Mouse (Mus musculus): ENCODE measurements around the gene 4933407L21Rik. TPM values are rescaled to one million over a fixed set of nuclear protein-coding genes. Genes with fewer than 3 reads are reported as not detected.

4933407L21Rik gene
- polyA plus RNA-seq, 1 experiment from 2014 or later, result 0.04 TPM

DNA sequence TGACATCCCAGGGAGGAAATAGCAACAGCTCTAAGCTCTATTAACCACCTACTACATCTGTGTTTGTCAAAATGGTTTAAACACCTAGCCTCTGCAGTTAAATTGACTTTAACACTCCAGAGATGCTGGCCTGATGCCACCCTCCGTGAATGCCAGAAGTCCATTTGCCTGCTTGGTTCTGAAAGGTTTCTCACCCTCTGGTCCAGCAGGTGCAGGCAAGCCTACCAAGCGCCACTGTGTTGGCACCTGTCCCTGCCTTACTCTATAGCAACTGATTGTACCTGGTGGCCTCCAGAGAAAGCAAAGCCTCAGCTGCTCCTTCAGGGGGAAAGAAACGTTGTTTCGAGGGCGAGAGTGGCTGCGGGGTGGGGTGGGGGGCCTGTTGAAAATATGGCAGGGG, 8.0 kb downstream of the 4933407L21Rik start:
- H3K9ac ChIP-seq, result no peak overlapping the region
- no peaks in the 10 kb centered on the region for H3K9me3 ChIP-seq (replicated peaks)
- no peaks in the 10 kb centered on the region for H3K36me3 ChIP-seq
- WGBS, result 72% methylated on average over 6 of the region's 6 CpGs
- peaks cover 15% of the 10 kb centered on the region for H3K4me1 ChIP-seq (replicated peaks)
- no peak overlapping the region for H3K27ac ChIP-seq
- no peaks in the 10 kb centered on the region for H3K27me3 ChIP-seq
- H3K4me2 ChIP-seq, result no peak overlapping the region
- no peak for ATAC-seq (replicated peaks; ENCODE audit: insufficient number of reproducible peaks, insufficient read depth, low FRiP score, low read depth)
- no peak overlapping the region for H3K4me3 ChIP-seq

DNA sequence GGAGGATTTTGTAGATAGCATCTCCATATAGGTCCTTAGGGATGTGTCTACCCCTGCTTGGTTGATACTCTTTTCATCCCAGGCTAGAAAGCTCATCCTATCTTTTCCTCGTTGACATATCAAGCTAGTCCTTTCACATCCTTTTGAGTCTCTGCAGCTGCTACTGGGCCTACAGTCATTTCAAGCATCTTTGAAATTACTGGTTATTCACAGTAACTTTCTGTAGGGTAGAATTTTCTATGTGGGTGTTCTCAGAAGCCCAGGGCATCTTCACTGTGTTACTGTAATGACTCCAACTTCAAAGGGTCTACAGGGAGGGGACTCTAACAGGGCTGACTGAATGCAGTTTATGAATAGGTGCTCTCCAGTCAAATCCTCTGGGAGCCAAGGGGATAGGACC, 9.0 kb downstream of the 4933407L21Rik start:
- Histone ChIP-seq H3K4me3 (no peak overlapping the region), H3K27ac (no peak overlapping the region), H3K9ac (no peak overlapping the region), H3K36me3 (no peaks in the 10 kb centered on the region), H3K27me3 (no peaks in the 10 kb centered on the region), H3K4me1 (replicated peaks) (peaks cover 15% of the 10 kb centered on the region), H3K4me2 (no peak overlapping the region), H3K9me3 (replicated peaks) (no peaks in the 10 kb centered on the region)
- no peak for ATAC-seq (replicated peaks; ENCODE audit: insufficient number of reproducible peaks, insufficient read depth, low FRiP score, low read depth)
- 62% methylated on average over 1 of the region's 1 CpGs for WGBS

DNA sequence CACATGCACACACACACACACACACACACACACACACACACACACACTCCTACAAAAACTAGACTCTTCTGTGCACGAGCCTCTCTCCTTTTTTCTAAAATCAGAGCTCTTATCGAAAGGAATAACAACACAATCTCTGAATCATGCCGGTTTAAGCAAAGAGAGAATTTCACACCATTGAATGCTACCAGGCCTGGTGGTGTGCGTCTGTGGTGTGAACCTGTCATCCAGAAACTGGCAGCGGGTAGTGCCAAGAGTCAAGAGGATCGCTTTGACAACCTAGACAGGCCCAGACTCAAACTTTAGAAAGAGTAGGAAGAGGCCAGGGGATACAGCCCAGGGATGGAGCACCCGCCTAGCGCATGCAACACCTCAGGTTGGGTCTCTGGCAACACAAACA, 14.0 kb downstream of the 4933407L21Rik start:
- no peak overlapping the region for H3K4me2 ChIP-seq
- no peaks in the 10 kb centered on the region for H3K4me1 ChIP-seq (replicated peaks)
- 67% methylated on average over 8 of the region's 8 CpGs for whole genome bisulfite sequencing
- no peak overlapping the region for H3K27ac ChIP-seq
- no peak for ATAC-seq (replicated peaks; ENCODE audit: insufficient number of reproducible peaks, insufficient read depth, low FRiP score, low read depth)
- H3K36me3 ChIP-seq, result no peaks in the 10 kb centered on the region
- H3K9me3 ChIP-seq (replicated peaks), result no peaks in the 10 kb centered on the region
- no peaks in the 10 kb centered on the region for H3K27me3 ChIP-seq
- H3K4me3 ChIP-seq, result no peak overlapping the region
- H3K9ac ChIP-seq, result no peak overlapping the region

DNA sequence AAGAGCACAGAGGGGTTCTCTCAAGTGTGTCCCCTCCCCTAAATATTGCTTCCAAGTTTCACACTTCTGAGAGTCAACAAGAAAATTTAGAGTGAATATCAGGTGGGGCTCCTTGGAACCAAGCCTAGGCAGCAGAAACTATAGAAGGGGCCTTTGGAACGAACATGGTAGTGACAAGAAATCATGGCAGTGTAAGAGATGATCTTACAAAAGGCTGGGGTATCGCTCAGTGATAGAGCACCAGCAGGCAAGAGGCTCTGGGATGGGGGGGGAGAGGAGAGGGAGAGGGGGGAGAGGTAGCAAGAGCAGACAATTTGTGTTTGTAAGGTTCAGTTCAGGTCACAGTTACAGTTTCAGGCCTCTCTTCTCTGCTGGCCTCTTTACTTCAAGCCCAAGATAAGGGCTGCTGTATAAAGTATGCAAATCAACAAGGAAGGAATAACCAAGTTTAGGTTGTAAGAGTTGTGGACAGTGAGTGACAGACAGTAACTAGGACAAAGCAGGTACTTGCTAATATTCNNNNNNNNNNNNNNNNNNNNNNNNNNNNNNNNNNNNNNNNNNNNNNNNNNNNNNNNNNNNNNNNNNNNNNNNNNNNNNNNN, 20.9 kb downstream of the 4933407L21Rik start:
- Histone ChIP-seq H3K9me3 (replicated peaks) (no peaks in the 10 kb centered on the region), H3K9ac (no peak overlapping the region), H3K36me3 (no peaks in the 10 kb centered on the region), H3K27ac (no peak overlapping the region), H3K4me3 (no peak overlapping the region), H3K4me2 (no peak overlapping the region), H3K4me1 (replicated peaks) (peaks cover 4% of the 10 kb centered on the region; the same call in 1 of the 2 replicates), H3K27me3 (no peaks in the 10 kb centered on the region)
- 72% methylated on average over 2 of the region's 2 CpGs for WGBS
- no peak for ATAC-seq (replicated peaks; ENCODE audit: insufficient number of reproducible peaks, insufficient read depth, low FRiP score, low read depth)

DNA sequence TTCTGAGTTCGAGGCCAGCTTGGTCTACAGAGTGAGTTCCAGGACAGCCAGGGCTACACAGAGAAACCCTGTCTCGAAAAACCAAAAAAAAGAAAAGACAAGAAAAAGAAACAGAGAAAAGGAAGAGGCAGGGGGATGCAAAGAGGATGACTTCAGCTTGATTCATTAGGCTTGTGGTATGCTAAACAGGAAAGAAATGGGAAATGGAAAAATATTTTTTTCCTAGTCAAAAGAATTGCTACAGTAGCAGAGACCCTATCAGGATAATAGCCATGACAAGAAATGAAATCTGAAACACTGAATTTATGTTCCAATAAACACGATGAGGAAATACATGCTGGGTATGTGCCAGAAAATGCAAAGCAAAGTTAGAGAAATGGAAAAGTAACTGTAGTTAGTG, 26.9 kb downstream of the 4933407L21Rik start:
- ATAC-seq (replicated peaks; ENCODE audit: insufficient number of reproducible peaks, insufficient read depth, low FRiP score, low read depth), result no peak
- no peak overlapping the region for H3K4me2 ChIP-seq
- H3K9me3 ChIP-seq (replicated peaks), result no peaks in the 10 kb centered on the region
- H3K9ac ChIP-seq, result no peak overlapping the region
- 76% methylated on average over 3 of the region's 3 CpGs for WGBS
- no peaks in the 10 kb centered on the region for H3K27me3 ChIP-seq
- no peaks in the 10 kb centered on the region for H3K36me3 ChIP-seq
- H3K27ac ChIP-seq, result no peak overlapping the region
- H3K4me1 ChIP-seq (replicated peaks), result peaks cover 49% of the 10 kb centered on the region
- H3K4me3 ChIP-seq, result no peak overlapping the region

DNA sequence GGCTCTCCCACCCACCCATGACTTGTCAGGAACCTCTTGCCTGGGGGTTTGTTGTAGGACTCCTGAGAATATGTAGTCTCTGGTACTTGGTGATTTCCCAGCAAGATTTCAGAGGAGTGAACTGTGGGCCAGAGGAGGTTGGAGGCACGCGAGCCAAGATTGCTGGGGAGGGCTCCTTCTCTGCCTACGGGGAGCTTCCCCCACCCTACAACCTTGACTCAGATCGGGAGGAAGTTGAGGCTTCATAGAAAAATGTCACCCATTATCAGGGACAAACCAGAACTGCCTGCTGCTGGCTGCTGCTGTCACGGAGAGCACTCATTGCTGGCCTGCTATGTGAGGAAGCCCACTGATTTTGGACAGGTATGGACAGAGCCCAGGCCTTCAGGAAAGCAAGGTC, 29.0 kb downstream of the 4933407L21Rik start:
- Histone ChIP-seq H3K36me3 (no peaks in the 10 kb centered on the region), H3K9me3 (replicated peaks) (no peaks in the 10 kb centered on the region), H3K4me3 (no peak overlapping the region), H3K9ac (no peak overlapping the region), H3K27ac (peak overlapping the region; percentile 32), H3K4me1 (replicated peaks) (peaks cover 55% of the 10 kb centered on the region), H3K4me2 (no peak overlapping the region), H3K27me3 (no peaks in the 10 kb centered on the region)
- peak; percentile 10; the same call in 1 of the 2 replicates for ATAC-seq (replicated peaks; ENCODE audit: insufficient number of reproducible peaks, insufficient read depth, low FRiP score, low read depth)
- 52% methylated on average over 5 of the region's 5 CpGs for WGBS

DNA sequence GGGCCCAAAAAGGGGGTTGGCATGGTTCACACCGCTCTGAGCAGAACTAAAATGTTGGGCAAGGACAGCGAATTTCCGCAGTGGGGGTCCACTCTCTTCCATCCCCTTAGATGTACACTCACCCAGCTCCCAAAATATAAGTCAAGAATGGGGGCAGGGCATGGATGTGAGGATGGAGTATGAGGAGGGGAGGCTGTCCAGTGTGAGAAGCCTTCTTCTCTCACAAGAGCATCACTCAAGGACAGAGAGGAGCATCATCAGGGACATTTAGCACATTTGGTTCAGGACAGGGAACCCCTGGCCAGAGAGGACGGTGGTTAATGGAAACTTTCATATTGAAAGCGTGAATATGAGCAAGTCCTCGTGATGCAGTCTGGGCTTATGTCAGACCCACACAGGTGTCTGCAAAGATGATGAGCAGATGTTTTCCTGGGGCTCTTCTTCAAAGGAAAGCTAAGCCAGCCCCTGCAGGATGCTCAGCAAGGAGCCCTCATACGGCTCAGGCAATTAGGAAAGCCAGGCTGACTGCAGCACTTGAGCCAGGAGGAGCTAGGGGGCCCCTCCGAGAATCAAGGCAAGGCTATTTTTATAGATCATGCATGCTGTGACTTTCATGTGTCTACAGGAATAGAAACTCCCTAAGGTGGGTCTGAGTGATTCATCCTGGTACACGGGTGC, 29.8 kb downstream of the 4933407L21Rik start:
- Histone ChIP-seq H3K4me1 (replicated peaks) (peaks cover 55% of the 10 kb centered on the region), H3K36me3 (no peaks in the 10 kb centered on the region), H3K4me3 (no peak overlapping the region), H3K9me3 (replicated peaks) (no peaks in the 10 kb centered on the region), H3K9ac (no peak overlapping the region), H3K27ac (peak overlapping the region; percentile 72), H3K27me3 (no peaks in the 10 kb centered on the region), H3K4me2 (peak overlapping the region; percentile 43)
- 39% methylated on average over 9 of the region's 9 CpGs for WGBS
- ATAC-seq (replicated peaks; ENCODE audit: insufficient number of reproducible peaks, insufficient read depth, low FRiP score, low read depth), result peak; percentile 58; the same call in 1 of the 2 replicates

DNA sequence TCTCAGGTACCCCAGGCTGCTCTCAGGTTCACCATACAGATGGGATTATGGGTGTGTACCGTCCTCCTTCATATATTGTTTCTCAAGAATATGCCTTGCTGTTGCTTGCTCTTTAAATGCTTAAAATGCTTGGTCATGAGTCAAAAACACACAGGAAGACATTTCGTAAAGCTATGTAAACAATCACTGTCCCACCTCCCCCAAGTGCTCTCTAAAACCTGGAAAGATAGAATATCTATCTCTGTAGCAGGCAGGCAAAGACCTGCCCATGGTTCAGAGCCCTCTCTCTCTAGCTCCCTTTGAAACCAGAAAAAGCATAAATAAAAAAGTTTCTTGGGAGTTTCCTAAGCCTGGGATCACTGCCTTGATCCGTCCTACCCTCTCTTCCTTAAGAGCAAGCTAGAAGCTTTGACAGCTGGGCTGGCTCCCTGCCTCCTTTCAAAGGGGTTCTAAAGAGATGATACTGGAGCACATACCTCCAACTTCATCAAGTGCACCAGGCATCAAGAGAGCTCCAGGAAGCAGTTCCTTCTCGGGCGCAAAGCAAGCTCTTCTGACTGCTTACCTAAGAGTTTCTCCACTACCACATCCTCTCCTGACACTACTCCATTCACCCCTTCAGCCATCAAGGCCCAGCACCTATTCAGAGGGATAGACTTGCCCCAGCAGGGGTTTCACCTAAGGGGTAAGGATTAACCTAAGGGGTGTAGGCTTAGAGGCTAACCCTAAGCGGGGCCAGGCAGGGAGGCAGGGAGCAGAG, 31.0 kb downstream of the 4933407L21Rik start:
- Histone ChIP-seq H3K4me3 (no peak overlapping the region), H3K9ac (no peak overlapping the region), H3K4me1 (replicated peaks) (peaks cover 51% of the 10 kb centered on the region), H3K27ac (peak overlapping the region; percentile 72), H3K27me3 (no peaks in the 10 kb centered on the region), H3K36me3 (no peaks in the 10 kb centered on the region), H3K4me2 (0 out of 2 replicates have a peak overlapping the region, but pooled peaks have one; percentile 43), H3K9me3 (replicated peaks) (no peaks in the 10 kb centered on the region)
- WGBS, result 61% methylated on average over 6 of the region's 6 CpGs
- no peak for ATAC-seq (replicated peaks; ENCODE audit: insufficient number of reproducible peaks, insufficient read depth, low FRiP score, low read depth)

DNA sequence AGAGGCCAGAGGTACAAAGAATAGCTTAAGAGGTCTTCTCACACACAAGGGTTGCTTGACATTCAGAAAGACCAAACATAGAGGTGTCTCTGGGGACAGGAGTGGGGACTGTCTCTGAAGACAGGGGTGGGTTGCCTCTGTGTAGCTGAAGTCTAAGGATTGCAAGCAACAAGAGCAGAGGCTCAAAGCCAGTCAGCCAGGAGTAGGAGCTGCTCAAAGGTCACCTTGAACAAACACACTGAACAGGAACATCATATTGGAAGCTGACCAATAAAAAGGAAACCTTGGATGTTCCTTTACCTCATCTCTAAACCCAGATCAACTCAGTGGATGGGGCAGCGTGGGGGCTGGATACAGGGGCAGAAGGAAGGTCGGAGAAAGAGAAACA, 31.6 kb downstream of the 4933407L21Rik start:
- Histone ChIP-seq H3K4me2 (no peak overlapping the region), H3K4me3 (no peak overlapping the region), H3K27me3 (no peaks in the 10 kb centered on the region), H3K27ac (peak overlapping the region; percentile 72; the same call in 1 of the 2 replicates), H3K9me3 (replicated peaks) (no peaks in the 10 kb centered on the region), H3K4me1 (replicated peaks) (peaks cover 51% of the 10 kb centered on the region), H3K9ac (no peak overlapping the region), H3K36me3 (no peaks in the 10 kb centered on the region)
- ATAC-seq (replicated peaks; ENCODE audit: insufficient number of reproducible peaks, insufficient read depth, low FRiP score, low read depth), result no peak
- 68% methylated on average over 2 of the region's 2 CpGs for WGBS

DNA sequence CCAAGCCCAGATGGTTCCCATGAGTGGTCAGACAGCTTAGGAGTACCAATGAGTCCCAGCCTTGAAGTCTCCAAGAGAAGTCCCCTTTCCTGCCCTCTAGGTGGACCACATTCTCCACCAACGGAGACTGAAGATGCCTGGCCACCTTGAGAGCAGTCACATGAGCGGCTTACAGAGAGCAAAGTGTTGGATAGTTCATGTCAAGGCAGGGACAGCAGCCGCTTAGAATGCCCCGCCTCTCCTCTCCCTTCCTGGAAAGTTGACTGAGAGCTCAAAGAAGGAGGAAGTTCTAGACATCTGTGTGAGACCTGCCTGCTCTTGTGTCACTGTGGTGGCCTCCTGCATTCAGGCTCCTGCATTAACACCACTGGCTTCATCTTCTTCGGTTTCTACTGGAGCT, 32.6 kb downstream of the 4933407L21Rik start, which contains the start of gene Gpr55:
Gpr55 (minus strand) TSS at position 135 of the 400 bp plus-strand sequence.
- H3K27ac ChIP-seq, result peak within 1 kb of the TSS; percentile 72; the same call in 1 of the 2 replicates
- peaks cover 47% of the 10 kb centered on the region for H3K4me1 ChIP-seq (replicated peaks)
- no peak within 1 kb of the TSS for H3K4me2 ChIP-seq

DNA sequence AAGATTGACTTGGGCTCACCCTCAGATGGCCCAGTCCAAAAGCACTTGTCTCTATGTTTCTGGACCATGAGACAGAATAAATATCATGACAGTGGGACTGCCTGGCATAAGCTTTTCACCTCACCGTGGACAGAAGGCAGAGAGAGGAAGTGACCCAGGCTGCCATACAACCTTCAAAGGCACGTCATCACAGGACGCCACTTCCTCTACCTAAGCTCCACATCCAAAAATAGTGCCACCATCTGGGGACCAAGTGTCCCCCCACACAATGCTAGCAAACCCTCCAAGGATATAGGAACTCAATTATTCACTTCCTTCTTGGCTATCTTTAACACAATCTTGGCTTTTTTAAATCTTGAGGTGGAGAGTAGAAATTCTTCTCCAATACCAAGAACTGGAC, 33.8 kb downstream of the 4933407L21Rik start:
- no peaks in the 10 kb centered on the region for H3K36me3 ChIP-seq
- no peak overlapping the region for H3K4me2 ChIP-seq
- H3K4me3 ChIP-seq, result no peak overlapping the region
- 58% methylated on average over 3 of the region's 3 CpGs for WGBS
- H3K9ac ChIP-seq, result no peak overlapping the region
- H3K27ac ChIP-seq, result no peak overlapping the region
- H3K27me3 ChIP-seq, result no peaks in the 10 kb centered on the region
- H3K9me3 ChIP-seq (replicated peaks), result no peaks in the 10 kb centered on the region
- H3K4me1 ChIP-seq (replicated peaks), result peaks cover 37% of the 10 kb centered on the region
- no peak for ATAC-seq (replicated peaks; ENCODE audit: insufficient number of reproducible peaks, insufficient read depth, low FRiP score, low read depth)

More for the DNA sequence above, 32.6 kb downstream of the 4933407L21Rik start, which contains the start of gene Gpr55:
- no peak for ATAC-seq (replicated peaks; ENCODE audit: insufficient number of reproducible peaks, insufficient read depth, low FRiP score, low read depth)
- Histone ChIP-seq H3K36me3 (no peaks in the 10 kb centered on the region), H3K27me3 (no peaks in the 10 kb centered on the region), H3K9ac (no peak within 1 kb of the TSS), H3K4me3 (no peak within 1 kb of the TSS), H3K9me3 (replicated peaks) (no peaks in the 10 kb centered on the region)
- WGBS, result 52% methylated on average over 5 of the region's 5 CpGs
